ENCODE assay signal across 13 mouse cellular contexts in genomic region chr13:101696827-101697226, GRCm38 (mm10).
DNase-seq lines count a peak whose midpoint lies in the region; ATAC-seq and TF ChIP-seq lines count a peak whose summit lies in the region.
"Had no signal": no experiment of that assay in that cellular context is flagged by ENCODE, and none has a peak within 500 bp of the region (broad histone marks: within the 10 kb centered on the region; RNA-seq: fewer than 3 reads in every experiment).

No protein-coding gene starts in this region.

- DNase-seq in thymus, adult 2 months = peak; percentile 60
- DNase-seq in thymus, postnatal 10 days (ENCODE audit: low spot score in 2 of 2) = no peak
- peak; percentile 82 for DNase-seq in naive thymus-derived CD4-positive, alpha-beta T cell, adult 2 months (ENCODE audit: low read depth)
- DNase-seq in MN1 (ENCODE audit: low spot score) = no peak
- DNase-seq in forebrain, embryonic 10.5 days (ENCODE audit: extremely low spot score, low spot score) = no peak
- DNase-seq in right cerebral cortex, postnatal 25 days = no peak
- DNase-seq: forebrain, postnatal 0 days; retina, postnatal 1 day had no signal

- ATAC-seq in heart, embryonic 11.5 days (replicated peaks; ENCODE audit: insufficient number of reproducible peaks, low FRiP score, low TSS enrichment) = no peak
- ATAC-seq in heart, embryonic 12.5 days (ENCODE audit: insufficient number of reproducible peaks, low FRiP score) = no peak
- ATAC-seq: forebrain, postnatal 0 days had no signal

- H3K4me3 ChIP-seq in heart, embryonic 11.5 days (ENCODE audit: low read depth, low read length) = no peak overlapping the region
- no peak overlapping the region for H3K4me3 ChIP-seq in heart, embryonic 12.5 days
- H3K4me3 ChIP-seq in thymus, adult 2 months (ENCODE audit: control insufficient read depth, insufficient read depth, low read length) = no peak overlapping the region
- H3K4me3 ChIP-seq in forebrain, embryonic 10.5 days = no peak overlapping the region
- H3K4me3 ChIP-seq: heart, embryonic 10.5 days; hindbrain, embryonic 13.5 days; limb, embryonic 12.5 days had no signal

- H3K9me3 ChIP-seq in heart, embryonic 11.5 days (replicated peaks; ENCODE audit: control insufficient read depth, low read length) = no peaks in the 10 kb centered on the region
- H3K9me3 ChIP-seq in heart, embryonic 12.5 days (replicated peaks) = no peaks in the 10 kb centered on the region
- H3K9me3 ChIP-seq in forebrain, embryonic 10.5 days = no peaks in the 10 kb centered on the region
- H3K9me3 ChIP-seq: heart, embryonic 10.5 days; hindbrain, embryonic 13.5 days; limb, embryonic 12.5 days had no signal

- no peak overlapping the region for H3K27ac ChIP-seq in heart, embryonic 11.5 days (ENCODE audit: low read depth, low read length)
- no peak overlapping the region for H3K27ac ChIP-seq in heart, embryonic 12.5 days (ENCODE audit: poor library complexity, severe bottlenecking)
- H3K27ac ChIP-seq in thymus, adult 2 months (ENCODE audit: control insufficient read depth, insufficient read depth, low read length) = 0 out of 2 replicates have a peak overlapping the region, but pooled peaks have one; percentile 1
- no peak overlapping the region for H3K27ac ChIP-seq in forebrain, embryonic 10.5 days
- H3K27ac ChIP-seq: heart, embryonic 10.5 days; limb, embryonic 12.5 days had no signal

- H3K36me3 ChIP-seq in heart, embryonic 11.5 days (ENCODE audit: control insufficient read depth, insufficient read depth, low read length) = peaks cover 1% of the 10 kb centered on the region; the same call in 1 of the 2 replicates
- peaks cover 21% of the 10 kb centered on the region for H3K36me3 ChIP-seq in heart, embryonic 12.5 days
- peaks cover 25% of the 10 kb centered on the region for H3K36me3 ChIP-seq in thymus, adult 2 months (ENCODE audit: control insufficient read depth, insufficient read depth, low read length)
- H3K36me3 ChIP-seq in forebrain, embryonic 10.5 days (replicated peaks) = peaks cover 9% of the 10 kb centered on the region

- no peak for TF ChIP-seq CTCF in thymus, adult 2 months (IDR thresholded peaks at IDR 0.05; ENCODE audit: borderline replicate concordance, control insufficient read depth, extremely low read depth, insufficient read depth, low read length, poor library complexity)

- H3K9ac ChIP-seq in heart, embryonic 11.5 days (ENCODE audit: low read depth, low read length) = 0 out of 2 replicates have a peak overlapping the region, but pooled peaks have one; percentile 10
- H3K9ac ChIP-seq in heart, embryonic 12.5 days = no peak overlapping the region
- H3K9ac ChIP-seq: forebrain, postnatal 0 days; hindbrain, embryonic 13.5 days; limb, embryonic 12.5 days had no signal

- peaks cover 6% of the 10 kb centered on the region; the same call in 1 of the 2 replicates for H3K4me1 ChIP-seq in heart, embryonic 11.5 days (ENCODE audit: control insufficient read depth, insufficient read depth, low read length)
- H3K4me1 ChIP-seq in heart, embryonic 12.5 days (replicated peaks) = peaks cover 23% of the 10 kb centered on the region
- peaks cover 40% of the 10 kb centered on the region for H3K4me1 ChIP-seq in thymus, adult 2 months (replicated peaks; ENCODE audit: control insufficient read depth, insufficient read depth, low read length)
- H3K4me1 ChIP-seq in forebrain, embryonic 10.5 days = peaks cover 53% of the 10 kb centered on the region

- H3K4me2 ChIP-seq in heart, embryonic 11.5 days = no peak overlapping the region
- H3K4me2 ChIP-seq in heart, embryonic 12.5 days = no peak overlapping the region
- H3K4me2 ChIP-seq: hindbrain, embryonic 13.5 days; limb, embryonic 12.5 days had no signal

- no peak for TF ChIP-seq POLR2A in thymus, adult 2 months (IDR thresholded peaks at IDR 0.05; ENCODE audit: control insufficient read depth, extremely low read depth, insufficient read depth, low read length, poor library complexity)

- 78% methylated on average over 7 of the region's 7 CpGs for WGBS in heart, embryonic 11.5 days (ENCODE audit: insufficient replicate concordance)
- WGBS in heart, embryonic 12.5 days = 75% methylated on average over 7 of the region's 7 CpGs
- 5% methylated on average over 7 of the region's 7 CpGs for WGBS in thymus, adult 2 months
- WGBS in forebrain, embryonic 10.5 days = 80% methylated on average over 7 of the region's 7 CpGs

- no peaks in the 10 kb centered on the region for H3K27me3 ChIP-seq in heart, embryonic 11.5 days (ENCODE audit: control insufficient read depth, insufficient read depth, low read length)
- H3K27me3 ChIP-seq in heart, embryonic 12.5 days (replicated peaks) = no peaks in the 10 kb centered on the region
- H3K27me3 ChIP-seq in thymus, adult 2 months (ENCODE audit: control insufficient read depth, insufficient read depth, low read length) = no peaks in the 10 kb centered on the region
- H3K27me3 ChIP-seq in forebrain, embryonic 10.5 days (ENCODE audit: poor library complexity, severe bottlenecking) = peaks cover 22% of the 10 kb centered on the region
- H3K27me3 ChIP-seq: hindbrain, embryonic 13.5 days had no signal

Comparison
In these comparisons a context has a peak if more than half of its experiments do, and no peak if none do; other contexts are left out.
1. DNase-seq: peak in thymus, adult 2 months (single experiment) and naive thymus-derived CD4-positive, alpha-beta T cell, adult 2 months (single experiment); none in thymus, postnatal 10 days (0 of 2), MN1 (single experiment), forebrain, embryonic 10.5 days (single experiment) and right cerebral cortex, postnatal 25 days (single experiment).